Mouse (Mus musculus) MEL (cell line): ENCODE measurements around the gene Gm20388. TPM values are rescaled to one million over a fixed set of nuclear protein-coding genes. Genes with fewer than 3 reads are reported as not detected.
A peak's percentile ranks its signal among the peaks of the same experiment; 100 is the strongest.

Experiments
- DNase-seq: peaks from one replicate; pipeline ENCODE4 v3.0.0; 2011; ENCODE audit warnings: low read depth, low spot score
- H3K27ac ChIP-seq: 2 replicates; pipeline ENCODE4 v1.5.1; 2012; ENCODE audit warnings: low read depth, mild to moderate bottlenecking, control low read depth, low read length, moderate library complexity; ENCODE audit not compliant: control insufficient read depth
- H3K27me3 ChIP-seq, 2 experiments: fragments of 150-350 bp in 1 of 2; sonication (generic) in 1 of 2; 2 replicates each; pipeline ENCODE4 v1.6.1; 2012; ENCODE audit warnings: low read length in 2 of 2, mild to moderate bottlenecking in 2 of 2, improper control_type of control experiment in 1 of 2, moderate library complexity in 1 of 2; ENCODE audit not compliant: insufficient read depth in 2 of 2, control insufficient read depth in 1 of 2
- H3K36me3 ChIP-seq, 2 experiments: 2 replicates each; pipeline ENCODE4 v1.6.1; 2012 to 2014; ENCODE audit warnings: low read length in 2 of 2, improper control_type of control experiment in 1 of 2, inconsistent platforms in 1 of 2, mild to moderate bottlenecking in 1 of 2; ENCODE audit not compliant: insufficient read depth in 2 of 2, control insufficient read depth in 1 of 2
- H3K4me1 ChIP-seq, 2 experiments: fragments of 150-350 bp in 1 of 2; sonication (generic) in 1 of 2; 2 replicates each; pipeline ENCODE4 v1.6.1; 2012; ENCODE audit warnings: low read length in 2 of 2, improper control_type of control experiment in 1 of 2, mild to moderate bottlenecking in 1 of 2; ENCODE audit not compliant: insufficient read depth in 2 of 2, control insufficient read depth in 1 of 2
- H3K4me3 ChIP-seq, 2 experiments: fragments of 150-350 bp in 1 of 2; sonication (generic) in 1 of 2; 2 replicates each; pipeline ENCODE4 v1.5.1; 2012; ENCODE audit warnings: low read depth in 2 of 2, low read length in 2 of 2, mild to moderate bottlenecking in 2 of 2, moderate library complexity in 2 of 2, control low read depth in 1 of 2, improper control_type of control experiment in 1 of 2; ENCODE audit not compliant: control insufficient read depth in 1 of 2, insufficient read depth in 1 of 2
- H3K79me2 ChIP-seq: 2 replicates; pipeline ENCODE4 v1.6.1; 2012; ENCODE audit warnings: mild to moderate bottlenecking, low read length, moderate library complexity; ENCODE audit not compliant: control insufficient read depth, poor library complexity, insufficient read depth
- H3K9ac ChIP-seq: 2 replicates; pipeline ENCODE4 v1.6.1; 2012; ENCODE audit warnings: low read depth, mild to moderate bottlenecking, control low read depth, low read length, moderate library complexity; ENCODE audit not compliant: control insufficient read depth, poor library complexity, severe bottlenecking
- H3K9me3 ChIP-seq: fragments of 150-350 bp; sonication (generic); replicated peaks from 2 replicates; pipeline ENCODE4 v1.6.1; 2012; ENCODE audit warnings: mild to moderate bottlenecking, low read length, improper control_type of control experiment, moderate library complexity; ENCODE audit not compliant: insufficient read depth
- BHLHE40 ChIP-seq: IDR thresholded peaks from 2 replicates; pipeline ENCODE4 v1.6.1; 2012; ENCODE audit warnings: low read depth, mild to moderate bottlenecking, inconsistent platforms, low read length, improper control_type of control experiment, borderline replicate concordance
- CHD1 ChIP-seq: IDR thresholded peaks from 2 replicates; pipeline ENCODE4 v1.6.1; 2012; ENCODE audit warnings: low read depth, mild to moderate bottlenecking, inconsistent platforms, low read length, improper control_type of control experiment
- CHD2 ChIP-seq: IDR thresholded peaks from 2 replicates; pipeline ENCODE4 v1.6.1; 2011; ENCODE audit warnings: low read length, improper control_type of control experiment
- E2F4 ChIP-seq: IDR thresholded peaks from 2 replicates; pipeline ENCODE4 v1.6.1; 2011; ENCODE audit warnings: low read depth, low read length, improper control_type of control experiment, borderline replicate concordance
- ELF1 ChIP-seq: IDR thresholded peaks from 2 replicates; pipeline ENCODE4 v1.6.1; 2014; ENCODE audit warnings: low read depth, mild to moderate bottlenecking, inconsistent platforms, low read length, improper control_type of control experiment, moderate library complexity
- ETS1 ChIP-seq: IDR thresholded peaks from 2 replicates; pipeline ENCODE4 v1.6.1; 2012; ENCODE audit warnings: low read depth, mild to moderate bottlenecking, inconsistent platforms, low read length, improper control_type of control experiment, moderate library complexity
- GABPA ChIP-seq: IDR thresholded peaks from 2 replicates; pipeline ENCODE4 v1.6.1; 2012; ENCODE audit warnings: low read depth, mild to moderate bottlenecking, inconsistent platforms, low read length, improper control_type of control experiment, moderate library complexity
- HCFC1 ChIP-seq: IDR thresholded peaks from 2 replicates; pipeline ENCODE4 v1.6.1; 2012; ENCODE audit warnings: low read depth, mild to moderate bottlenecking, inconsistent platforms, low read length, improper control_type of control experiment, moderate library complexity
- MAFK ChIP-seq: IDR thresholded peaks from 2 replicates; pipeline ENCODE4 v1.6.1; 2011; ENCODE audit warnings: low read depth, mild to moderate bottlenecking, low read length, improper control_type of control experiment, borderline replicate concordance
- POLR2A ChIP-seq, 2 experiments: IDR thresholded peaks; 2 replicates each; pipeline ENCODE4 v1.6.1; 2011 to 2012; ENCODE audit warnings: low read length in 2 of 2, mild to moderate bottlenecking in 2 of 2, control low read depth in 1 of 2, improper control_type of control experiment in 1 of 2, low read depth in 1 of 2, moderate library complexity in 1 of 2; ENCODE audit not compliant: control insufficient read depth in 1 of 2, insufficient read depth in 1 of 2, poor library complexity in 1 of 2
- SIN3A ChIP-seq: IDR thresholded peaks from 2 replicates; pipeline ENCODE4 v1.6.1; 2012; ENCODE audit warnings: low read length, improper control_type of control experiment, inconsistent platforms
- SMC3 ChIP-seq: IDR thresholded peaks from 2 replicates; pipeline ENCODE4 v1.6.1; 2011; ENCODE audit warnings: low read depth, low read length, improper control_type of control experiment
- USF2 ChIP-seq, 2 experiments: IDR thresholded peaks; 2 replicates each; pipeline ENCODE4 v1.6.1; 2011 to 2012; ENCODE audit warnings: improper control_type of control experiment in 2 of 2, low read length in 2 of 2, borderline replicate concordance in 1 of 2, inconsistent platforms in 1 of 2, low read depth in 1 of 2, mild to moderate bottlenecking in 1 of 2; ENCODE audit not compliant: insufficient read depth in 1 of 2
- ZKSCAN1 ChIP-seq: IDR thresholded peaks from 2 replicates; pipeline ENCODE4 v1.6.1; 2012; ENCODE audit warnings: low read depth, mild to moderate bottlenecking, inconsistent platforms, low read length, improper control_type of control experiment, moderate library complexity
- ZMIZ1 ChIP-seq: IDR thresholded peaks from 2 replicates; pipeline ENCODE4 v1.6.1; 2012; ENCODE audit warnings: low read depth, mild to moderate bottlenecking, inconsistent platforms, low read length, improper control_type of control experiment, moderate library complexity
- ZNF384 ChIP-seq: IDR thresholded peaks from 2 replicates; pipeline ENCODE4 v1.6.1; 2012; ENCODE audit warnings: low read depth, mild to moderate bottlenecking, inconsistent platforms, low read length, improper control_type of control experiment
- polyA plus RNA-seq, 2 experiments: library from polyadenylated mRNA; stranded (reverse) in 1 of 2; unstranded in 1 of 2; fragments of >175 nt in 1 of 2; fragments of >200 nt in 1 of 2; gene quantifications; 2 replicates each; pipeline versions ENCODE4 v1.2.1 to v1.2.4; 2012; ENCODE audit warnings: low replicate concordance in 2 of 2, low read depth in 1 of 2; ENCODE audit not compliant: insufficient read length in 2 of 2, insufficient read depth in 1 of 2, missing spikeins in 1 of 2
- total RNA-seq: library from RNA; depleted of rRNA; stranded (reverse); fragments of 300-350 nt; gene quantifications from 2 replicates; pipeline ENCODE4 v1.2.3, GENCODE M21; 2012

The Gm20388 gene
- total and polyA plus RNA-seq, 3 experiments, result 11.1 to 17.8 TPM; not detected in 1

DNA sequence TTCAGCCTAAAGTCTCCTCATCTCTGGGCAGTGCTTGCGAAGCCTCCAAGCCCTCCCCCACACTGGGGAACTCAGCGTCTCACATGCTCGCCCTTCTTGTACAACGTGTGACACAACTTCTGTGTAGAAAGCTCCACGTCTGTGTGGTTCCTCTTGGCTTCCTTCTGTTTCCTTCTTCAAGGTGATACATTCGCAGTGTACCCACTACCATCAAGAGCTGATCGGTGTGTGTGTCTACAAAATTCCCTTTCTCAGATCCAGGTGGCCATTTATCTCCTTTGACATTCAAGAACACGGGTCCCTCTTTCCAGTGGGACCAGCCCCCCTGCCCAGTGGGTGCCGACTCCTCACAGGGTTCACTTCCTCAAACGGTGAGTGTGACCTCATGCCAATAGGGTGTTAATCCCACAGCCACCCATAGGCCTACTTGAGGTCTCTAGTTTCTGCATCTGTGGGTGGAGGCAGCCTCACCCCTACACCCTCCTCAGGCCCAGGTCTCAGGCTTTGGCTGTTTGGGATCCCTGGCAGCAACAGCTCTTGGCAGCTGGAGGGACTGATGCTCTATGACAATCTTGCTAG is 2519.5 kb downstream of the Gm20388 start:
- H3K27me3 ChIP-seq, result no peaks in the 10 kb centered on the region
- no peaks in the 10 kb centered on the region for H3K9me3 ChIP-seq
- H3K27ac ChIP-seq, result peak overlapping the region; percentile 49
- DNase-seq, result peak; percentile 78
- H3K4me3 ChIP-seq, result no peak overlapping the region
- H3K4me1 ChIP-seq, result peaks cover 10 to 34% of the 10 kb centered on the region in 2 experiments
- peaks cover 0 to 27% of the 10 kb centered on the region in 2 experiments; a peak in 2 of 4 replicates for H3K36me3 ChIP-seq
- TF ChIP-seq GABPA (no peak), ZMIZ1 (no peak), SMC3 (no peak), ETS1 (0 out of 2 replicates have a peak, but pooled peaks have one; percentile 23), BHLHE40 (no peak), ELF1 (no peak), MAFK (no peak), ZKSCAN1 (no peak), CHD1 (no peak), ZNF384 (no peak), POLR2A (IDR thresholded peaks at IDR 0.05; ENCODE audit: control insufficient read depth in 1 of 2, insufficient read depth in 1 of 2, low read depth in 1 of 2, low read length in 2 of 2, poor library complexity in 1 of 2) (peak in 1 of 2 experiments; percentile 28; a peak in 1 of 4 replicates), CHD2 (no peak), HCFC1 (no peak), USF2 (IDR thresholded peaks at IDR 0.05; ENCODE audit: borderline replicate concordance in 1 of 2, insufficient read depth in 1 of 2, low read depth in 1 of 2, low read length in 2 of 2) (no peak), E2F4 (no peak), SIN3A (0 out of 2 replicates have a peak, but pooled peaks have one; percentile 14)
- peaks cover 26% of the 10 kb centered on the region for H3K79me2 ChIP-seq
- 0 out of 2 replicates have a peak overlapping the region, but pooled peaks have one; percentile 3 for H3K9ac ChIP-seq

- Histone ChIP-seq H3K4me3 (no peak overlapping the region), H3K27ac (peak overlapping the region; percentile 49; the same call in 1 of the 2 replicates), H3K36me3 (peaks cover 0 to 27% of the 10 kb centered on the region in 2 experiments; a peak in 2 of 4 replicates)
- peak in 1 of 2 experiments; percentile 6; a peak in 1 of 4 replicates for TF ChIP-seq POLR2A (IDR thresholded peaks at IDR 0.05; ENCODE audit: control insufficient read depth in 1 of 2, insufficient read depth in 1 of 2, low read depth in 1 of 2, low read length in 2 of 2, poor library complexity in 1 of 2)
- no peak for TF ChIP-seq ELF1
- peak; percentile 9; the same call in 1 of the 2 replicates for TF ChIP-seq SIN3A
- TF ChIP-seq, all 39 proteins: peak for 2
- Histone ChIP-seq H3K9me3 (no peaks in the 10 kb centered on the region), H3K79me2 (peaks cover 26% of the 10 kb centered on the region), H3K9ac (0 out of 2 replicates have a peak overlapping the region, but pooled peaks have one; percentile 3), H3K27me3 (no peaks in the 10 kb centered on the region), H3K4me1 (peaks cover 10 to 34% of the 10 kb centered on the region in 2 experiments)
- no peak for DNase-seq
Measured at GRCm38 (mm10) chr8:122430646-122431045, 2520.0 kb downstream of the Gm20388 start.
